ENCODE assay signal across 23 mouse cellular contexts in genomic region chr16:25958213-25958612, GRCm38 (mm10).
DNase-seq lines count a peak whose midpoint lies in the region; ATAC-seq and TF ChIP-seq lines count a peak whose summit lies in the region.
"Had no signal": no experiment of that assay in that cellular context is flagged by ENCODE, and none has a peak within 500 bp of the region (broad histone marks: within the 10 kb centered on the region; RNA-seq: fewer than 3 reads in every experiment).

No protein-coding gene starts in this region.

- peak overlapping the region; percentile 31 for H3K4me2 ChIP-seq in CH12.LX (ENCODE audit: insufficient read depth, low read depth, poor library complexity, severe bottlenecking)
- H3K4me2 ChIP-seq in heart, embryonic 11.5 days: no peak overlapping the region
- H3K4me2 ChIP-seq: embryonic facial prominence, embryonic 13.5 days; kidney, embryonic 15.5 days; limb, embryonic 13.5 days; liver, embryonic 13.5 days had no signal

- no peak for TF ChIP-seq EP300 in CH12.LX (IDR thresholded peaks at IDR 0.05; ENCODE audit: low read length)

- ATAC-seq in granulocyte monocyte progenitor cell, adult 5-6 weeks (replicated peaks; ENCODE audit: poor library complexity, severe bottlenecking): peak; percentile 11
- ATAC-seq in heart, embryonic 11.5 days (replicated peaks; ENCODE audit: insufficient number of reproducible peaks, low FRiP score, low TSS enrichment): no peak
- ATAC-seq: hindbrain, embryonic 16.5 days; intestine, embryonic 16.5 days; midbrain, embryonic 16.5 days had no signal

- no peak overlapping the region for H3K9ac ChIP-seq in CH12.LX (ENCODE audit: insufficient read depth, low read depth)
- no peak overlapping the region for H3K9ac ChIP-seq in heart, embryonic 11.5 days (ENCODE audit: low read depth, low read length)
- H3K9ac ChIP-seq: embryonic facial prominence, embryonic 13.5 days; kidney, embryonic 15.5 days; limb, embryonic 13.5 days; liver, embryonic 13.5 days had no signal

- TF ChIP-seq CTCF in gastrocnemius, adult 2 months (IDR thresholded peaks at IDR 0.05): no peak
- no peak for TF ChIP-seq CTCF in CH12.LX (conservative IDR thresholded peaks at IDR 0.05 in 1 of 2, IDR thresholded peaks at IDR 0.05 in 1 of 2; ENCODE audit: low read depth in 2 of 2, low read length in 2 of 2)

- dilution Hi-C loops in CH12.LX (cut with MboI; ENCODE audit: extremely low pct_ligation_motif_present, extremely low pct_unique_long_range_greater_than_20kb, low sequenced_read_pairs): no loop called here

- DNase-seq in gastrocnemius, adult 2 months: peak; percentile 36
- no peak for DNase-seq in gastrocnemius, postnatal 36 days
- DNase-seq in CH12.LX (ENCODE audit: extremely low read depth): no peak
- peak; percentile 32 for DNase-seq in Muller cell, postnatal 12 days (ENCODE audit: inconsistent ontology term)
- no peak for DNase-seq in adrenal gland, postnatal 36 days
- DNase-seq: cerebellum, adult 11-12 months; cerebellum, postnatal 14 days; kidney, postnatal 36 days; layer of hippocampus, postnatal 36 days; liver, embryonic 13.5 days; lung, adult 2 months; lung, postnatal 14 days; thymus, adult 2 months; thymus, postnatal 4 days had no signal

- H3K36me3 ChIP-seq in CH12.LX (replicated peaks in 1 of 2; ENCODE audit: control insufficient read depth in 1 of 2, insufficient read depth in 1 of 2, low read length in 1 of 2): no peaks in the 10 kb centered on the region
- no peaks in the 10 kb centered on the region; the same call in 1 of the 2 replicates for H3K36me3 ChIP-seq in heart, embryonic 11.5 days (ENCODE audit: control insufficient read depth, insufficient read depth, low read length)
- H3K36me3 ChIP-seq: kidney, embryonic 15.5 days; liver, embryonic 13.5 days had no signal

- H3K27me3 ChIP-seq in CH12.LX (replicated peaks): no peaks in the 10 kb centered on the region
- no peaks in the 10 kb centered on the region for H3K27me3 ChIP-seq in heart, embryonic 11.5 days (ENCODE audit: control insufficient read depth, insufficient read depth, low read length)
- H3K27me3 ChIP-seq: embryonic facial prominence, embryonic 13.5 days; kidney, embryonic 15.5 days; limb, embryonic 13.5 days; liver, embryonic 13.5 days had no signal

- no peak overlapping the region for H3K4me3 ChIP-seq in gastrocnemius, adult 2 months
- H3K4me3 ChIP-seq in CH12.LX (replicated peaks in 1 of 3; ENCODE audit: low read depth in 2 of 3, low read length in 2 of 3, poor library complexity in 1 of 3): peak overlapping the region in 1 of 3 experiments; percentile 6
- no peak overlapping the region for H3K4me3 ChIP-seq in heart, embryonic 11.5 days (ENCODE audit: low read depth, low read length)
- H3K4me3 ChIP-seq: embryonic facial prominence, embryonic 13.5 days; heart, embryonic 10.5 days; kidney, embryonic 15.5 days; limb, embryonic 13.5 days; liver, embryonic 13.5 days had no signal

- TF ChIP-seq POLR2A in CH12.LX (IDR thresholded peaks at IDR 0.05; ENCODE audit: low read depth, low read length): no peak

- H3K27ac ChIP-seq in gastrocnemius, adult 2 months: no peak overlapping the region
- H3K27ac ChIP-seq in CH12.LX (ENCODE audit: insufficient read depth, low read depth): no peak overlapping the region
- H3K27ac ChIP-seq in heart, embryonic 11.5 days (ENCODE audit: low read depth, low read length): no peak overlapping the region
- H3K27ac ChIP-seq: embryonic facial prominence, embryonic 13.5 days; heart, embryonic 10.5 days; kidney, embryonic 15.5 days; limb, embryonic 13.5 days; liver, embryonic 13.5 days had no signal

- H3K79me2 ChIP-seq in CH12.LX (replicated peaks; ENCODE audit: control insufficient read depth, extremely low read depth, insufficient read depth, poor library complexity, severe bottlenecking): no peaks in the 10 kb centered on the region

- intact Hi-C loops in gastrocnemius, adult 2 months (cut with DNase I): no loop called here
- intact Hi-C loops in gastrocnemius, postnatal 36 days (cut with DNase I): no loop called here

- H3K4me1 ChIP-seq in CH12.LX (ENCODE audit: control insufficient read depth in 1 of 2, insufficient read depth in 2 of 2): peaks cover 9 to 28% of the 10 kb centered on the region in 2 experiments
- H3K4me1 ChIP-seq in heart, embryonic 11.5 days (ENCODE audit: control insufficient read depth, insufficient read depth, low read length): no peaks in the 10 kb centered on the region
- H3K4me1 ChIP-seq: heart, embryonic 10.5 days; kidney, embryonic 15.5 days; liver, embryonic 13.5 days had no signal

- WGBS in heart, embryonic 11.5 days (ENCODE audit: insufficient replicate concordance): 89% methylated on average over 10 of the region's 10 CpGs

- no peak for TF ChIP-seq RAD21 in CH12.LX (IDR thresholded peaks at IDR 0.05; ENCODE audit: low read depth, low read length)

- in situ Hi-C loops in CH12.LX (cut with MboI; ENCODE audit: low pct_ligation_motif_present, low pct_unique_long_range_greater_than_20kb, low sequenced_read_pairs): loop anchor here (5.0 to 25.0 kb wide), 2 partner anchors 554 to 586 kb away; no protein-coding TSS in a partner anchor

- H3K9me3 ChIP-seq in CH12.LX (replicated peaks; ENCODE audit: low read length): no peaks in the 10 kb centered on the region
- no peaks in the 10 kb centered on the region for H3K9me3 ChIP-seq in heart, embryonic 11.5 days (replicated peaks; ENCODE audit: control insufficient read depth, low read length)
- H3K9me3 ChIP-seq: embryonic facial prominence, embryonic 13.5 days; heart, embryonic 10.5 days; kidney, embryonic 15.5 days; limb, embryonic 13.5 days; liver, embryonic 13.5 days had no signal

TF ChIP-seq in CH12.LX, 34 proteins besides CTCF, POLR2A, EP300 and RAD21:
- no peak for TF ChIP-seq USF2 (conservative IDR thresholded peaks at IDR 0.05; ENCODE audit: low read depth, low read length)
- TF ChIP-seq ETS1 (conservative IDR thresholded peaks at IDR 0.05; ENCODE audit: low read depth, low read length): no peak
- no peak for TF ChIP-seq TCF12 (IDR thresholded peaks at IDR 0.05; ENCODE audit: low read depth, low read length)
- TF ChIP-seq NRF1 (IDR thresholded peaks at IDR 0.05; ENCODE audit: low read depth, low read length): no peak
- TF ChIP-seq ZMIZ1 (IDR thresholded peaks at IDR 0.05; ENCODE audit: low read depth, low read length): no peak
- no peak for TF ChIP-seq POLR2AphosphoS2 (IDR thresholded peaks at IDR 0.05; ENCODE audit: low read depth, low read length)
- no peak for TF ChIP-seq IRF4 (IDR thresholded peaks at IDR 0.05; ENCODE audit: low read depth, low read length)
- TF ChIP-seq MAFK (IDR thresholded peaks at IDR 0.05; ENCODE audit: insufficient replicate concordance, low read length): no peak
- no peak for TF ChIP-seq KAT2A (IDR thresholded peaks at IDR 0.05; ENCODE audit: insufficient replicate concordance, low read length)
- TF ChIP-seq SIN3A (IDR thresholded peaks at IDR 0.05; ENCODE audit: low read length): no peak
- no peak for TF ChIP-seq HCFC1 (IDR thresholded peaks at IDR 0.05; ENCODE audit: low read depth, low read length)
- TF ChIP-seq ZC3H11A (IDR thresholded peaks at IDR 0.05; ENCODE audit: low read depth, low read length): no peak

Comparison
In these comparisons a context has a peak if more than half of its experiments do, and no peak if none do; other contexts are left out.
1. DNase-seq: peak in gastrocnemius, adult 2 months (single experiment) and Muller cell, postnatal 12 days (single experiment); none in gastrocnemius, postnatal 36 days (0 of 2), CH12.LX (single experiment) and adrenal gland, postnatal 36 days (0 of 2).